Mouse (Mus musculus) right cerebral cortex, postnatal 36 days (tissue): ENCODE results near the gene Astn2.

Experiments used
- DNase-seq, 2 experiments: peaks; one replicate each; pipeline ENCODE4 v3.0.0; 2022; ENCODE audit warnings: low spot score in 2 of 2, mixed read lengths in 1 of 2

Astn2 gene

GRCm38 (mm10) chr4:66169485-66169884, 234.9 kb downstream of the Astn2 start:
- no peak for DNase-seq

GRCm38 (mm10) chr4:66158714-66159113, 245.7 kb downstream of the Astn2 start:
- no peak for DNase-seq

- DNase-seq: no peak
Measured at GRCm38 (mm10) chr4:66157439-66158113, 246.8 kb downstream of the Astn2 start.

GRCm38 (mm10) chr4:66146546-66146945, 257.9 kb downstream of the Astn2 start:
- no peak for DNase-seq

GRCm38 (mm10) chr4:66126181-66126580, 278.2 kb downstream of the Astn2 start:
- DNase-seq: no peak

- DNase-seq: no peak
Measured at GRCm38 (mm10) chr4:66122766-66123358, 281.5 kb downstream of the Astn2 start.

- DNase-seq: no peak
Measured at GRCm38 (mm10) chr4:66114243-66114642, 290.2 kb downstream of the Astn2 start.

GRCm38 (mm10) chr4:66102037-66102436, 302.4 kb downstream of the Astn2 start:
- DNase-seq: no peak

GRCm38 (mm10) chr4:66097629-66098028, 306.8 kb downstream of the Astn2 start:
- no peak for DNase-seq

- no peak for DNase-seq
Measured at GRCm38 (mm10) chr4:66096104-66096503, 308.3 kb downstream of the Astn2 start.

GRCm38 (mm10) chr4:66057161-66057560, 347.2 kb downstream of the Astn2 start:
- no peak for DNase-seq

GRCm38 (mm10) chr4:66055690-66056089, 348.7 kb downstream of the Astn2 start:
- DNase-seq: no peak

GRCm38 (mm10) chr4:66043014-66043672, 361.3 kb downstream of the Astn2 start:
- no peak for DNase-seq

- DNase-seq: no peak
Measured at GRCm38 (mm10) chr4:66033826-66034225, 370.6 kb downstream of the Astn2 start.

GRCm38 (mm10) chr4:66031320-66031870, 373.0 kb downstream of the Astn2 start:
- DNase-seq: no peak

- no peak for DNase-seq
Measured at GRCm38 (mm10) chr4:66029901-66030300, 374.5 kb downstream of the Astn2 start.

GRCm38 (mm10) chr4:66027866-66028265, 376.5 kb downstream of the Astn2 start:
- DNase-seq: no peak

GRCm38 (mm10) chr4:66025393-66026062, 378.9 kb downstream of the Astn2 start:
- DNase-seq: no peak

GRCm38 (mm10) chr4:66002936-66003335, 401.5 kb downstream of the Astn2 start:
- no peak for DNase-seq

GRCm38 (mm10) chr4:65983643-65984042, 420.8 kb downstream of the Astn2 start:
- DNase-seq: no peak

GRCm38 (mm10) chr4:65982882-65983281, 421.5 kb downstream of the Astn2 start:
- DNase-seq: no peak

GRCm38 (mm10) chr4:65976251-65976650, 428.2 kb downstream of the Astn2 start:
- DNase-seq: peak; percentile 49 to 77
